Mouse (Mus musculus): ENCODE results near the gene Epn2.

DNA sequence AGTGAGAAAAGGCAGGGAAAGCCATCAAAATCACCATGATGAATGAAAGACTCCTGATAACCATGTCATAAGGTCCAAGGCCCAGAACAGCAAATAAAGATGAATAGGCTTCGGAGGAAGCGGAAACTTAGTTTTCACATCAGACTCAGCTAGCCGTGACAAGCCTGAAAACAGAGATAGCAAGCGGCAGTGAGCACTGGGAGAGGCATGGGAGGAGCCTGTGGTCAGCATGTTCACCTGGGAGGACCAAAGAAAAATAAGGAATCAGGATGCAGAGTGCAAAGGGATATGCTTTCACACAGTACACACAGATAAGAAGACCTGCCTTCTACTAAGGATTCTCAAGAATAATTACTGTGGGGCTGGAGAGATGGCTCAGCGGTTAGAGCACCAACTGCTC lies 19.9 kb downstream of the Epn2 start:
- TF ChIP-seq POLR2A (IDR thresholded peaks at IDR 0.05; ENCODE audit: borderline replicate concordance, extremely low read depth, low read depth, low read length) (no peak), CTCF (IDR thresholded peaks at IDR 0.05; ENCODE audit: insufficient read depth, low read length) (no peak)

All from lung, adult 2 months (tissue).